Mouse (Mus musculus) mouse embryonic stem cell (cell line): Measurements from ENCODE around the gene 1700029P11Rik.

ENCODE experiments used
- in situ Hi-C, 2 experiments: fragments of 300-500 bp; cut with MboI; formaldehyde crosslinking; loops; 1 replicate in 1 of 2; 3 replicates in 1 of 2; pipeline ENCODE4 v1.14.3; 2019 to 2020; ENCODE audit warnings: low sequenced_read_pairs in 2 of 2, low pct_unique_long_range_greater_than_20kb in 1 of 2, mixed read lengths in 1 of 2; ENCODE audit not compliant: unreplicated experiment in 1 of 2

The 1700029P11Rik gene

DNA sequence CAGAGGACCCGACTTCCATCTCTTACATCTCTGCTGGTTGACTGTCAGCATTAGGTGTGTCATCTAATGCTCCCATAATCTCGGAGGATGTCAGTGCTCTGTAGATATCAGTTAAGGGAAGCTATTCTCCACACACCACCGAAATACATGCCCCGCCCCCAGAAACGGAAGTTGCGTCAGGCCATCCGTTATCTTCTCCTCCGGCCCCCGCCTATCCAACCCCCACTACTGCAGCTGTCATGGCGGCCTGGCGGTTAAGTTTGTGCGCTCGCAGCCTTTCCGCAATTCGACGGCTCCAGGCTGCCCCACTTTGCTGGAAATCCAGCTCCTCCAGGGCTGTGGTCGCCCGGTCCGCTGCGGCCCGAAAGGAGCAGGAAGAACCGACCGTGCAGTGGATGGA lies at the start of gene 1700029P11Rik:
TSS of gene 1700029P11Rik (plus strand) at position 220 of the 400 bp plus-strand sequence.
- in situ Hi-C loops: no loop called here

DNA sequence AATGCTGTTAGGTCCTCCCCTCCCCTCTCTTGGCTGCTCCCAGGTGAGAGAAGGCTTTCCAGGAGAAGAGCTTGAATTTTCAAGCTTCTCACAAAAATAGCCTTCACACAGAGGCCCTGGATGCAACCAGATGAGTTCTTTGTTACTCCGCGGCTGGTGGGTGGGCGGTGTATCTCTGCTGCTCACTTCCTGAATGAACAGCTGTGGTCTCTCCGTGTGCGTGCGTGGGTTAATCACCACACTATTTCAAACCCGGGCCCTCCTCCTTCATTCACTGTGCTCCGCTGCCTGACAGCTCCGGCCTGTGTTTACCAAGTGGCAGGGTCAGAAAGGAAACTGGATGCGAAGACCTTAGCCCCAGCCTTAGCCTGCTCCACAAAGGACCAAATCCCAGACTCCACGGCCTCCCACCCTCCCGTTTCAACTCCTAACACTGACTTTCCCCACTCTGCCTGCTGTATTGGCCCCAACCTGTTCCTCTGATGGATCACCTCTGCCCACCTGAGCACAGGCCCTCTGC lies 47.3 kb upstream of the 1700029P11Rik start:
- in situ Hi-C loops: no loop called here

DNA sequence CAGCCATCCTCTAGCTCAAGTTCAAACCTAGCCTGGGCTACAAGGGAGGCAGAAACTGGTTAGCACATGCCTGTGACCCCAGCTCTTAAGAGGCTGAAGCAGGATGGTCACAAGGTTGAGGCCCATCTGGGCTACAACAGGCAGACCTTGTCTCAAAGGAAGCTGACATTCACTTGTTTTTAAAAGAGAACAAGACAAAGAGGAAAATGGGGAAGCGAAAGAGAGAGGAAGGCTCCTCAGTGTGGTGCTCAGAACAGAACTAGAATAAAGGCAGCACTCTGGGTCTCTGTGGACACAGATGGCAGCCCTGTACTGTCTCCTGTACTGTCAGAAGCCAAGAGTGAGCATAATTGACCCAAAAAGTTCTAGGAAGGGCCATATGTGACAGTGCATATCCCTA lies 46.4 kb upstream of the 1700029P11Rik start:
- in situ Hi-C loops: no loop called here

DNA sequence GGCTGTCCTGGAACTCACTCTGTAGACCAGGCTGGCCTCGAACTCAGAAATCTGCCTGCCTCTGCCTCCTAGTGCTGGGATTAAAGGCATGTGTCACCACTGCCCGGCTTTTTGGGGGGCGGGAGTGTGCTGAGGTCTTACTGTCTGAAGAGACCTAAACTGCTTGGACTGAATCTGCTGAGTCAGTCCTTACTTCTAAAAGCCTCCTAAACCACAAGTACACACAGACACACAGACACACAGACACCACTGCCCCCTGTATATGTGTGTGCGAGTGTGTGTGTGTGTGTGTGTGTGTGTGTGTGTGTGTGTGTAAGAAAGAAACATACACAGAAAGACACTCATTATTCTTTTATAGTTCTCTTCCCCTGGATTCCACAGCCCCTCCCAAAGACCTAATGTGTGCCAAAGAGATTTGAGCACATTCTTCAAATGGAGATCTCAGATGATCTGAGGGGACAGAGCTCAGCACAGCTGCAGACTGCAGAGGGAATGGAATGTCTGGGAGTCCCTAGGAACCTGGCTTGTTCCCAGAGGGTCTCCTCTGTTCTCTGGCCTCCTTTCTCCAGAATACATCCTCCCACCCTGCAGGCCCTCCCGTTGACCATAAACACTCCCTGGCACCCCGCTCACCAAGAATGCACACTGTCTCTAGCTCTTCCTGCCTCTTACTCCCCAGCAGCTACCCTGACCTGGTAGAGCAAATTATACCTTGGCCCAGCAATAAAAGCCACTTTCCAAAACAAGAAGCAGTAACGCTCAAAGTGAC lies 44.3 kb upstream of the 1700029P11Rik start:
- in situ Hi-C loops: no loop called here

DNA sequence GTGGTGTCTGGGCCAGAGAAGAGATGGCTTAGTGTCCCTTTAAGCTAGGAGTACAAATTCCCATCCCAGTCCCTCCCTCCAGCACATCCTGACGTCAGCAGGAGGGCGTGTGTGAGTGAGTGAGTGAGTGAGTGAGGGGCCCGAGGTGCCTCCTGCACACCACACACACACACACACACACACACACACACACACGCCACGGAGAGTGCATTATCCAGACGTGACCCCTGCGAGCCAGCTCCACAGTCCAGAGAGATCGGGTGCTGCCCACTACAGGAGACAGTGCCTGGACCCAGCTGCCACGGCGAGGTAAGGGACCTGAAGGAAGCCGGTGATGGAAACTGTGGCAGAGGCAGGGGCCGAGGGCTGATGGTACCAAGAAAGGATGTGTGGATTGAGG lies 43.7 kb upstream of the 1700029P11Rik start, which contains the start of gene Csdc2:
TSS of gene Csdc2 (plus strand) at position 81 of the 400 bp plus-strand sequence.
- in situ Hi-C loops: no loop called here

DNA sequence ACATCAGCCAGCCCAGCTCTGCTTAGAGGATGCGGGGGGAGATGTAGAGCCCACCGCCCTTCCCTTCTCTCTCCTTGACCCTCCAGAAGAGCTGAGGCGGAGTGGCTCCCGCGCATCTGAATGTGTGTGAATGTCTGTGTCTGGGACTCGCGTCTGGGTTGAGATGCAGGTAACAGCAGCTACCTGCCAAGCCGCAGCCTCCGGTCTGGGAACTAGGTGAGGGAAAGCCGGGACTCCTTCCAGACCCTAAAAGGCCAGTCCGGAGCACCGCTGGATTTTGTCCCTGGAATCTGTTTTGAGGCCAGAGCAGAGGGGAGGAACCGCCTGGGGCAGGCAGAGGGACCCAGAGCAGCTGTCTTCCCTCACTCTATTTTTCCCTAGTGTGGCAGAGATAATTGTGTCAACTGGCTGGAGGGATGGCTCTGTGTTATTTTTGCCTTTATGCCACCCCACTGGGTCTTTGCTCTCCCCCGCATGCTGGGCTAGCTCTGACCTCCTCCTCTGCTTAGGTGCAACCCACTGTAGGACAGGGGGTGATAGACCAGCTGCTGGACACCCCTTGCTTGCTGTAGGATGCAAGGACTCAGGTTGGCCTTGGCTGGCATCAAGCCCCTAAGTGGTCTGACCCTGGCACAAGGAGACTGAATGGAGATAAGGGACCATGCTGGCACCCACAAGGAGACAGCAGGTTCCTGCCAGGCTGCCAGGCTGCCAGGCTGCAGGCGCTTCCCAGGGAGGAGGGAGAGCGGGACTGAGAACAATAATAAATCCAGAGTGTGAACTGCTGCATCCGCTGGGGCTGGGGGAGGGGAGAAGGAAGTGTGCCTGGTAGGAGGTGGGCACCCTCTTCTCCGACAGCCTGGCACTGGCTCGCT lies 43.0 kb upstream of the 1700029P11Rik start:
- in situ Hi-C loops: no loop called here

DNA sequence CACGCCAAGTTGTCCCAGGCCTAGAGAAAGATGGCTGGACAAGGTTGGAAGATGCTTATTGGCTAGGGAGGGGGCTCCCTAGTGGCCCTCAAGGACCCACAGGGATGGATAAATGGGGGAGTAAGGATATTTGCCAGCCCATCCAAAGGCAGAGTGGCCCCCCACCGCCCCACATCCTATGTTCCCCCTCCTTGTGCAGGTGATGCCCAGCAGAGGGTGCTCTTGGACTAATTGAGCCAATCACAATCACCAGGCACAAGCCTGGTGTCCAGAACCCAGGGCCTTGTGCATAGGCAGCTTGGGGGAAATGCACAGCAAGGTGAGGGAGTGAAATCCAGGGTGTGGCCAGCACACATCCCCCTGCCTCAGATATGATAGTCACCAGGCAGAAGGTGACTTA lies 42.1 kb upstream of the 1700029P11Rik start:
- in situ Hi-C loops: no loop called here

DNA sequence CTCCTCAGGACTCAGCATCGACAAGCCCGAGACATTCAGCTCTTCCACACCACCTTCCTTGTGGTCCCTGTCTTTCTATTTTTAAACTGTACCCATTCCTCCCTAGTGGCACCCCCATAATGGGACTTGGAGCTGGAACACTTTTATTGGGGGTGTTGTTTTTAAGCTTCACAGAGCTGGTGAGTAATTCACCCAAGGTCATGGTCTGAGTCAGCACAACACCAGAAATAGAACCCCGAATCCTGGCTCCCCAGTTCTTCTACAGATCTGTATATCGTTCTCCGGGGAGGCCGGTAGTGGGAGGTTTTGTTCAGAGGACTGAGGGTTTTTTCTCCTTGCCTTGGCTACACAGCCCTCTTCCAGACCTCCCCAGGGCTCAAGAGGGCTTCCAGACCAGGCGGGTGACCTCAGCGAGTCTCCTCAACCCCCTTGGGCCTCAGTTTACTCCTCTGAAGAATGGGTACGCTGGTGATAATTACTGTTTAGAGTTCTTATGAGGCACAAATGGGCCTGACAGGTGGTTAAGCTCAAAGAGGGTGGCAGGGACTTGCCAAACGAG lies 41.1 kb upstream of the 1700029P11Rik start:
- in situ Hi-C loops: no loop called here

DNA sequence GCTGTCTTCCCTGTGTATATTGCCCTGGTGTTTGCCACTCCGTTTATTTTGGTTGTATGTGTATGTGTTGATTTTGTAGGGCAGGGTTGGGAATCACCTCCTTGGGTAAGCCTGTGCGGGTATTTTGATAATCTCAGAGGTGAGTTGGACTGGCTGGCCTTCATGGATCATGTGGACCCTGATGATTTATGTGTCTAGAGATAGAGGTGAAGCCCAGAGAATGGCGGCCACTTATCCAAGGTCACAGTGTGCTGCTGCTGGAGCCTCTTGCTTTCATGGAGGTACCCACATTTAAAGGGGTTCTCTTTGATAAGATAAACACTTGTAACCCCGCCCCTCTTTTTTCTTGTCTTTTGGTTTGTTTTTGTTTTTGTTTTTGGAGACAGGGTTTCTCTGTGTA lies 40.6 kb upstream of the 1700029P11Rik start:
- in situ Hi-C loops: no loop called here

DNA sequence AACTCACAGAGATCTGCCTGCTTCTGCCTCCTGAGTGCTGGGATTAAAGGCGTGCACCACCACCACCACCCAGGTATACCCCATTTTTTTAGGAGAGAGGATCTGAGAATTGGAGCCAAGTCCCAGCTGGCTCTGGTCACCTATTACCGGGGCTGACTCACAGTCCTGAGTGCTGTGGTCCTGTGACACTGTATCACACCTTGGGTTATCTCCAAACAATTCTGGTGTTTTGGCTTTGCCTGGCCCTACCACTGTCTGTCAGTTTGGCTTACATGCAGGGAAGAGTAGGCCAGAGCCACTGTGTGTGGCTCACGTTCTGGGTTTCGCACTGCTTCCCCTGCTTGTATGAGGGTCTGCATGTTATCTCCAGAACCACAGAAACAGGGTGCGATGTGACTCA lies 40.1 kb upstream of the 1700029P11Rik start:
- in situ Hi-C loops: no loop called here

DNA sequence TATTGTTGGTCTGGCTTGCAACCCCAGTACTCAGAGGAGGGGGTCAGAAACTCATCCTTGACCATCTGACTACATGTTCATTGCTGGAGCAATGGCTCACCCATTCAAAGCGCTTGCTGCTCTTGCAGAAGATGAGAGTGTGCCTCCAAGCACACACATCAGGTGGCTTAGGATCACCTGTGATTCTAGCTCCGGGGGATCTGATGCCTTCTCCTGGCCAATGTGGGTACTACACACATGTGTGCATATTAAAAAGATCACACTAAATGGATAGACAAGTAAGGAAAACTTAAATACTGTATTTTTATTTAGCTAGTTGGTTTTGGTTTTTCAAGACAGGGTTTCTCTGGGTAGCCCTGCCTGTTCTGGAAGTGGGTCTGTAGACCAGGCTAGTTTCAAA lies 39.3 kb upstream of the 1700029P11Rik start:
- in situ Hi-C loops: no loop called here

DNA sequence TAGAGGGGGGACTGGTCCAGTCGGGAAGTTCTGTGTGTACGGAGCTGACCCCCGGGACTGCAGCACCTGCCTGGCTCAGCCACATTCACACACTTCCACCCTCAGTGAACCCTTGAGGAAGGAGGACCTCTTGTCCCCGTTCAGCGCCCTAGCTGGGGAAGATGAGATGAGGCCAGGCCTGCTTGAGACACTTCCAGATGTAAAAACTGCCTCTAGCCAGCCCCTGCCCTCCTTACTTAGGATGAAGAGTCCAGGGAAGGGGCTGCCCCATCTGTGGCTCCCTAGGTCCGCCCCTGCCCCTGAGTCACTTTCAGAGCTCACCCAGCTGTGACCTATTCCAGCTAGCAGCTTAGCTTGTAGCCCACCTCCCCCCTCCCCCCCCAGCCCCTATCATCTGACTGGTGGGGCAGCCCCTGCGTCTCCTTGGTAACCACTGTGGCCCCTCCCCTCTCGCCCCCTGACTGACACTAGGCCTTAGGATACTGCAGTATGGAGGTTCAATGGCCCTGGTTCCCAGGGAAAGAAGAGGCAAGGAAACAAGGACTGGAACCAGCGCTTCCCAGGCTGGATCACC lies 37.1 kb upstream of the 1700029P11Rik start:
- in situ Hi-C loops: no loop called here

DNA sequence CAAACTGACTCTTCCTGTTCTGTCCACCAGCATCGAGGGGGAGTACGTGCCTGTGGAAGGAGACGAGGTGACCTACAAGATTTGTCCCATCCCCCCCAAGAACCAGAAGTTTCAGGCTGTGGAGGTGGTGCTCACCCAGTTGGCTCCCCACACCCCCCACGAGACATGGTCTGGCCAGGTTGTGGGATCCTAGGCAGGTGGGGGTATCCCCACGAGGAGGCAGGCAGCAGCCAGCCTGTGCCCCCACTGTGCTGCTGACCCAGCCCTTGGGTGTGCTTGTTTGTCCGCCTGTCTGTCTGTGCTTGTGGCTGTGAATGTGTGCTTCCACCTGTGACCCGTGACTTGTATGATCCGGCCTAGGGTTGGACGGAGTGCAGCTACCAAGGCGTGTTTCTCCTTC lies 31.3 kb upstream of the 1700029P11Rik start:
- in situ Hi-C loops: no loop called here

DNA sequence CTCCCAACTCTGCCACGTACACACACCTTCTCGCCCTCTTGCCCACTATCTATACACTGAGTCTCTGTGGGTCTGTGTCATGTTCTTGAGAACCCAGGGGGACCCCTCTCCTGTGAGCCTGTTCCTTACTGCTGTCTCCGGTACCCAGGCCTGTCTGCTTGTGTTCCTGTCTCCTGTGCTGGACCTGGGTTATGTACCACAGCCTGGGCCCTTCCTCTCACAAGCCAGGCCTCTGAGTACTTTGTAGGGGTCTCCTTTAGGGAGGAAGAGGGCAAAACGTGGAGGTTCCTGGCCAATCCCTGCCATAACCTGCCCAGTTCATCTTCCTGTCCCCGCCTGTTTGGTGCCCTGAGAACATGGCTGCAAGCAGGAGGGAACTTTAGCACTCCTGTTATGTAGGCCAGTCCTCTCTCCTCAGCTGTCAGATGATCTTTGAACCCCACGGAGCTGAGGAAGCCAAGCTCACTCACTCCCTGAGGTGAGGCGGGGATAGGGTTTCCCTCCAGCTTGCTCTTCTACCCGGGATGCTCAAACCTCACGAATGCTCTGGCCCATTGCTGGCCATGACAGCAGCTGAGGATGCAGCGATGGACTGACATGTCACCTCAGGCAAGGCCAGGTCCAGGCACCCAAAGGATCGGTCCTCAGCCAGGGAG lies 30.7 kb upstream of the 1700029P11Rik start:
- in situ Hi-C loops: loop anchor here in 1 of 2 experiments (5.0 kb wide), 1 partner anchor 38 kb away; the partner anchor contains the start of gene Xrcc6

DNA sequence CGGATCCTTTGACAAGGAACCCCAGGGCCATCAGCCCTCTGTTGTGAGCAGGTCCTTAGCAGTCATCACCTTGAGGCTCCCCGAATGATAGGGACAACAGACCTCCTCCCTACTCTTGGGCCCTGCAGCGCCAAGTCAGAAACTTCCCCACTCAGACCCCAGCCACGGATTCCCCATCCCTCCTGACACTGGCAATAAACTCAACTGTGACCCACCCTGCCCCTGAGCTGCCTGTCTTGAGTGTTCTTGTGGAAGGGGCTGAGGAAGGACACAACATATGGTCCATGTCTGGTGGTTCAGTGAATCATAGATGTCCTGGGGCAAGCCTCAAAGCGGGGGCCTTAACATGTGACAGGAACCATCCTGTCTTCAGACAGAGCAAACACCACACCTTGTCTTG lies 29.6 kb upstream of the 1700029P11Rik start:
- in situ Hi-C loops: loop anchor here in 1 of 2 experiments (5.0 kb wide), 1 partner anchor 37 kb away; the partner anchor contains the start of gene Xrcc6

DNA sequence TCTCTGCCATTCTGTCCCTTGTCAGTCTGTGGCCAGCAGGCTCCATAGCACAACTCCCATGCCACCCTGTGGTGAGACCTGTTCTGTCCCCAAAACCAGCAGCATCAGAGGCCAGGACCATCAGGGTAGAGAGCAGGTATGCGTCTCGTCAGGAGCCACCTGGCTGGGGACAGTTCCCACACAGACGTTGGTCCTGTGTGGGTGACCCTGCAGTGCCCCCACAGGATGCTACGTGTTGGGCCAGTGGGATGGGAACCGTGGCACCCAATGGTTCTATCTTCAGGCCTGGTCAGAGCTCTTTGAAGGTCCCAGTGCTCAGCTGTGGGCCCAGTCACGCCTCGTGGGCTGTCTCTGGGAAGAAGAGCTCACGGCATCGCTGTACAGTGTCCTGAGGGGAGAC lies 29.2 kb upstream of the 1700029P11Rik start:
- in situ Hi-C loops: loop anchor here in 1 of 2 experiments (5.0 kb wide), 1 partner anchor 36 kb away; the partner anchor contains the start of gene Xrcc6

DNA sequence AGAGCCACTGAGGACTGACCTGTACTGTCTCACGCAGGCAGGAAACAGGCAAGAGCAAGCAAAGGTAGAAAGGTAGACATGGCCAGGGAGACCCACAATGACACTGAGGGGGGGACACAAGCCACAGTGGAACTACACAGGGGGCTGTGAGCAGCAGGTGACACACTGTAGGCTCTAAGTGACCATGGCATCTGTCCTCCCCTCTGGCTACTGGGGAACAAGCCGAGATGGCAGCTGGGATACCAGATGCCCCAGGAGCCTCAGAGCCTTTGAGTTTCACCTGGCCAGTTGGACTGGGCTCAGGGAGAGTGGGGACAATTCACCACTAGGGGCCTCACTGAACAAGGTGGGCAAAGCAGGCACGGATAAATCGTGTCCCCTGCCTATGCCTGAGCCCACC lies 28.0 kb upstream of the 1700029P11Rik start:
- in situ Hi-C loops: loop anchor here in 1 of 2 experiments (5.0 kb wide), 1 partner anchor 35 kb away; the partner anchor contains the start of gene Xrcc6

DNA sequence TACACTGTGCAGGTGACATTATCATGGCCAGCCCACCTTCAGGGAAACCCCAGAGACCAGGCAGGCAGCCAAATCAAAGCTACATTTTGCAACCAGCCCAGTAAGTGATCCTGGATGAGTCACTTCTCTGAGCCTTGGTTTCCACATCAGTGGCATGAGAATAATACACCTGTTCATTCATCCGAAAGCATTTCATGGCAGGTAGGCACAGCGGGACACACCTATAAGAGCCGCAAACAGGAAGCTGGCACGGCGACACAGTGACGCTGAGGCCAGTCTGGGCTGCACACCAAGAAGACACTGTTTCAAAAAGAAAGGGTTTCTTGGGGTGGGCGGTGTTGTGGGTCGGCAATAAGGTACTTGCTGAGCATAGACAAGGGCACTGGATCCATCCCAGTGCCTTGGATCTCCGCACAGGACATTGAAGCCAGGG lies 26.2 kb upstream of the 1700029P11Rik start:
- in situ Hi-C loops: loop anchor here in 1 of 2 experiments (5.0 kb wide), 1 partner anchor 33 kb away; the partner anchor contains the start of gene Xrcc6
